Mouse (Mus musculus) MEL (cell line): ENCODE data around the gene Ccdc171. TPM values are rescaled to one million over a fixed set of nuclear protein-coding genes. Genes with fewer than 3 reads are reported as not detected.

Source experiments
- DNase-seq: peaks from one replicate; pipeline ENCODE4 v3.0.0; 2011; ENCODE audit warnings: low read depth, low spot score
- H3K27ac ChIP-seq: 2 replicates; pipeline ENCODE4 v1.5.1; 2012; ENCODE audit warnings: low read depth, mild to moderate bottlenecking, control low read depth, low read length, moderate library complexity; ENCODE audit not compliant: control insufficient read depth
- H3K27me3 ChIP-seq, 2 experiments: fragments of 150-350 bp in 1 of 2; sonication (generic) in 1 of 2; 2 replicates each; pipeline ENCODE4 v1.6.1; 2012; ENCODE audit warnings: low read length in 2 of 2, mild to moderate bottlenecking in 2 of 2, improper control_type of control experiment in 1 of 2, moderate library complexity in 1 of 2; ENCODE audit not compliant: insufficient read depth in 2 of 2, control insufficient read depth in 1 of 2
- H3K36me3 ChIP-seq, 2 experiments: 2 replicates each; pipeline ENCODE4 v1.6.1; 2012 to 2014; ENCODE audit warnings: low read length in 2 of 2, improper control_type of control experiment in 1 of 2, inconsistent platforms in 1 of 2, mild to moderate bottlenecking in 1 of 2; ENCODE audit not compliant: insufficient read depth in 2 of 2, control insufficient read depth in 1 of 2
- H3K4me1 ChIP-seq, 2 experiments: fragments of 150-350 bp in 1 of 2; sonication (generic) in 1 of 2; 2 replicates each; pipeline ENCODE4 v1.6.1; 2012; ENCODE audit warnings: low read length in 2 of 2, improper control_type of control experiment in 1 of 2, mild to moderate bottlenecking in 1 of 2; ENCODE audit not compliant: insufficient read depth in 2 of 2, control insufficient read depth in 1 of 2
- H3K4me3 ChIP-seq, 2 experiments: fragments of 150-350 bp in 1 of 2; sonication (generic) in 1 of 2; 2 replicates each; pipeline ENCODE4 v1.5.1; 2012; ENCODE audit warnings: low read depth in 2 of 2, low read length in 2 of 2, mild to moderate bottlenecking in 2 of 2, moderate library complexity in 2 of 2, control low read depth in 1 of 2, improper control_type of control experiment in 1 of 2; ENCODE audit not compliant: control insufficient read depth in 1 of 2, insufficient read depth in 1 of 2
- H3K79me2 ChIP-seq: 2 replicates; pipeline ENCODE4 v1.6.1; 2012; ENCODE audit warnings: mild to moderate bottlenecking, low read length, moderate library complexity; ENCODE audit not compliant: control insufficient read depth, poor library complexity, insufficient read depth
- H3K9ac ChIP-seq: 2 replicates; pipeline ENCODE4 v1.6.1; 2012; ENCODE audit warnings: low read depth, mild to moderate bottlenecking, control low read depth, low read length, moderate library complexity; ENCODE audit not compliant: control insufficient read depth, poor library complexity, severe bottlenecking
- H3K9me3 ChIP-seq: fragments of 150-350 bp; sonication (generic); replicated peaks from 2 replicates; pipeline ENCODE4 v1.6.1; 2012; ENCODE audit warnings: mild to moderate bottlenecking, low read length, improper control_type of control experiment, moderate library complexity; ENCODE audit not compliant: insufficient read depth
- BHLHE40 ChIP-seq: IDR thresholded peaks from 2 replicates; pipeline ENCODE4 v1.6.1; 2012; ENCODE audit warnings: low read depth, mild to moderate bottlenecking, inconsistent platforms, low read length, improper control_type of control experiment, borderline replicate concordance
- CHD2 ChIP-seq: IDR thresholded peaks from 2 replicates; pipeline ENCODE4 v1.6.1; 2011; ENCODE audit warnings: low read length, improper control_type of control experiment
- EP300 ChIP-seq, 2 experiments: IDR thresholded peaks; 2 replicates each; pipeline ENCODE4 v1.6.1; 2011; ENCODE audit warnings: improper control_type of control experiment in 2 of 2, low read length in 2 of 2, low read depth in 1 of 2, mild to moderate bottlenecking in 1 of 2
- ETS1 ChIP-seq: IDR thresholded peaks from 2 replicates; pipeline ENCODE4 v1.6.1; 2012; ENCODE audit warnings: low read depth, mild to moderate bottlenecking, inconsistent platforms, low read length, improper control_type of control experiment, moderate library complexity
- GABPA ChIP-seq: IDR thresholded peaks from 2 replicates; pipeline ENCODE4 v1.6.1; 2012; ENCODE audit warnings: low read depth, mild to moderate bottlenecking, inconsistent platforms, low read length, improper control_type of control experiment, moderate library complexity
- GATA1 ChIP-seq: IDR thresholded peaks from 2 replicates; pipeline ENCODE4 v1.6.1; 2011; ENCODE audit warnings: low read depth, low read length, improper control_type of control experiment
- HCFC1 ChIP-seq: IDR thresholded peaks from 2 replicates; pipeline ENCODE4 v1.6.1; 2012; ENCODE audit warnings: low read depth, mild to moderate bottlenecking, inconsistent platforms, low read length, improper control_type of control experiment, moderate library complexity
- JUND ChIP-seq: IDR thresholded peaks from 2 replicates; pipeline ENCODE4 v1.6.1; 2011; ENCODE audit warnings: low read depth, mild to moderate bottlenecking, improper control_type of control experiment, low read length
- KAT2A ChIP-seq: conservative IDR thresholded peaks from 2 replicates; pipeline ENCODE4 v1.6.1; 2012; ENCODE audit warnings: low read depth, low read length, improper control_type of control experiment, inconsistent platforms
- MEF2A ChIP-seq: IDR thresholded peaks from 2 replicates; pipeline ENCODE4 v1.6.1; 2014; ENCODE audit warnings: low read depth, mild to moderate bottlenecking, inconsistent platforms, low read length, improper control_type of control experiment; ENCODE audit not compliant: poor library complexity, insufficient replicate concordance, severe bottlenecking; ENCODE audit errors: extremely low read depth
- MXI1 ChIP-seq: IDR thresholded peaks from 2 replicates; pipeline ENCODE4 v1.6.1; 2011; ENCODE audit warnings: mild to moderate bottlenecking, low read depth, low read length, improper control_type of control experiment
- MYB ChIP-seq: IDR thresholded peaks from 2 replicates; pipeline ENCODE4 v1.6.1; 2011; ENCODE audit warnings: mild to moderate bottlenecking, low read depth, low read length, improper control_type of control experiment
- MYC ChIP-seq: IDR thresholded peaks from 2 replicates; pipeline ENCODE4 v1.6.1; 2011; ENCODE audit warnings: low read depth, mild to moderate bottlenecking, low read length, improper control_type of control experiment, moderate library complexity
- POLR2A ChIP-seq, 2 experiments: IDR thresholded peaks; 2 replicates each; pipeline ENCODE4 v1.6.1; 2011 to 2012; ENCODE audit warnings: low read length in 2 of 2, mild to moderate bottlenecking in 2 of 2, control low read depth in 1 of 2, improper control_type of control experiment in 1 of 2, low read depth in 1 of 2, moderate library complexity in 1 of 2; ENCODE audit not compliant: control insufficient read depth in 1 of 2, insufficient read depth in 1 of 2, poor library complexity in 1 of 2
- POLR2AphosphoS2 ChIP-seq: IDR thresholded peaks from 2 replicates; pipeline ENCODE4 v1.6.1; 2011; ENCODE audit warnings: low read length, improper control_type of control experiment
- POLR2AphosphoS5 ChIP-seq: IDR thresholded peaks from 2 replicates; pipeline ENCODE4 v1.6.1; 2012; ENCODE audit warnings: low read depth, borderline replicate concordance, mild to moderate bottlenecking, inconsistent platforms, low read length, moderate library complexity, mixed read lengths
- RCOR1 ChIP-seq: IDR thresholded peaks from 2 replicates; pipeline ENCODE4 v1.6.1; 2012; ENCODE audit warnings: low read depth, mild to moderate bottlenecking, inconsistent platforms, low read length, improper control_type of control experiment
- SIN3A ChIP-seq: IDR thresholded peaks from 2 replicates; pipeline ENCODE4 v1.6.1; 2012; ENCODE audit warnings: low read length, improper control_type of control experiment, inconsistent platforms
- TAL1 ChIP-seq: IDR thresholded peaks from 2 replicates; pipeline ENCODE4 v1.6.1; 2012; ENCODE audit warnings: mild to moderate bottlenecking, inconsistent platforms, low read length, moderate library complexity, mixed read lengths
- TBP ChIP-seq: IDR thresholded peaks from 2 replicates; pipeline ENCODE4 v1.8.0; 2011; ENCODE audit warnings: low read depth, low read length, improper control_type of control experiment
- TCF12 ChIP-seq: IDR thresholded peaks from 2 replicates; pipeline ENCODE4 v1.6.1; 2014; ENCODE audit warnings: low read depth, mild to moderate bottlenecking, inconsistent platforms, low read length, improper control_type of control experiment, moderate library complexity
- UBTF ChIP-seq: IDR thresholded peaks from 2 replicates; pipeline ENCODE4 v1.6.1; 2012; ENCODE audit warnings: low read depth, mild to moderate bottlenecking, inconsistent platforms, low read length, improper control_type of control experiment, moderate library complexity, borderline replicate concordance; ENCODE audit not compliant: insufficient read depth
- USF1 ChIP-seq: IDR thresholded peaks from 2 replicates; pipeline ENCODE4 v1.6.1; 2014; ENCODE audit warnings: low read depth, mild to moderate bottlenecking, inconsistent platforms, low read length, improper control_type of control experiment, moderate library complexity
- ZKSCAN1 ChIP-seq: IDR thresholded peaks from 2 replicates; pipeline ENCODE4 v1.6.1; 2012; ENCODE audit warnings: low read depth, mild to moderate bottlenecking, inconsistent platforms, low read length, improper control_type of control experiment, moderate library complexity
- ZNF384 ChIP-seq: IDR thresholded peaks from 2 replicates; pipeline ENCODE4 v1.6.1; 2012; ENCODE audit warnings: low read depth, mild to moderate bottlenecking, inconsistent platforms, low read length, improper control_type of control experiment
- polyA plus RNA-seq, 2 experiments: library from polyadenylated mRNA; stranded (reverse) in 1 of 2; unstranded in 1 of 2; fragments of >175 nt in 1 of 2; fragments of >200 nt in 1 of 2; gene quantifications; 2 replicates each; pipeline versions ENCODE4 v1.2.1 to v1.2.4; 2012; ENCODE audit warnings: low replicate concordance in 2 of 2, low read depth in 1 of 2; ENCODE audit not compliant: insufficient read length in 2 of 2, insufficient read depth in 1 of 2, missing spikeins in 1 of 2
- total RNA-seq: library from RNA; depleted of rRNA; stranded (reverse); fragments of 300-350 nt; gene quantifications from 2 replicates; pipeline ENCODE4 v1.2.3, GENCODE M21; 2012

The Ccdc171 gene
- total and polyA plus RNA-seq, 3 experiments = 1.6 to 1.8 TPM; not detected in 1

GRCm38 (mm10) chr4:83798674-83799430, 273.5 kb downstream of the Ccdc171 start (continued):
- TF ChIP-seq ETS1 (peak; percentile 78), TBP (no peak), MYC (peak; percentile 46; the same call in 1 of the 2 replicates), UBTF (no peak), POLR2AphosphoS2 (no peak), TCF12 (peak; percentile 86), TAL1 (peak; percentile 81), ZKSCAN1 (no peak), JUND (no peak), POLR2A (IDR thresholded peaks at IDR 0.05; ENCODE audit: control insufficient read depth in 1 of 2, insufficient read depth in 1 of 2, low read depth in 1 of 2, low read length in 2 of 2, poor library complexity in 1 of 2) (no peak), KAT2A (no peak), MYB (no peak), POLR2AphosphoS5 (no peak), BHLHE40 (no peak), GABPA (no peak), USF1 (no peak), CHD2 (no peak), HCFC1 (0 out of 2 replicates have a peak, but pooled peaks have one; percentile 18), MXI1 (peak; percentile 16; the same call in 1 of the 2 replicates)

GRCm38 (mm10) chr4:83800402-83800801, 275.1 kb downstream of the Ccdc171 start:
- TF ChIP-seq SIN3A (peak; percentile 65), TCF12 (peak; percentile 43; the same call in 1 of the 2 replicates), GATA1 (peak; percentile 74), USF1 (no peak), MYB (no peak), ZNF384 (no peak), EP300 (IDR thresholded peaks at IDR 0.05; ENCODE audit: low read depth in 1 of 2, low read length in 2 of 2) (peak; percentile 60 to 65; a peak in 2 of 4 replicates), MEF2A (peak; percentile 90; the same call in 1 of the 2 replicates), ETS1 (peak; percentile 80), POLR2A (IDR thresholded peaks at IDR 0.05; ENCODE audit: control insufficient read depth in 1 of 2, insufficient read depth in 1 of 2, low read depth in 1 of 2, low read length in 2 of 2, poor library complexity in 1 of 2) (no peak), POLR2AphosphoS5 (no peak), RCOR1 (0 out of 2 replicates have a peak, but pooled peaks have one; percentile 6)
- TF ChIP-seq, all 39 proteins: peak for 7
- peaks cover 9 to 18% of the 10 kb centered on the region in 2 experiments for H3K4me1 ChIP-seq
- peak overlapping the region; percentile 70 for H3K27ac ChIP-seq
- H3K9me3 ChIP-seq = no peaks in the 10 kb centered on the region
- H3K4me3 ChIP-seq = peak overlapping the region; percentile 36 to 56
- H3K79me2 ChIP-seq = no peaks in the 10 kb centered on the region
- H3K27me3 ChIP-seq = no peaks in the 10 kb centered on the region
- peaks cover 0 to 18% of the 10 kb centered on the region in 2 experiments; a peak in 2 of 4 replicates for H3K36me3 ChIP-seq
- peak; percentile 67 for DNase-seq
- peak overlapping the region; percentile 41; the same call in 1 of the 2 replicates for H3K9ac ChIP-seq
